7 mouse cellular contexts compared by ENCODE assay signal in the genomic region with DNA sequence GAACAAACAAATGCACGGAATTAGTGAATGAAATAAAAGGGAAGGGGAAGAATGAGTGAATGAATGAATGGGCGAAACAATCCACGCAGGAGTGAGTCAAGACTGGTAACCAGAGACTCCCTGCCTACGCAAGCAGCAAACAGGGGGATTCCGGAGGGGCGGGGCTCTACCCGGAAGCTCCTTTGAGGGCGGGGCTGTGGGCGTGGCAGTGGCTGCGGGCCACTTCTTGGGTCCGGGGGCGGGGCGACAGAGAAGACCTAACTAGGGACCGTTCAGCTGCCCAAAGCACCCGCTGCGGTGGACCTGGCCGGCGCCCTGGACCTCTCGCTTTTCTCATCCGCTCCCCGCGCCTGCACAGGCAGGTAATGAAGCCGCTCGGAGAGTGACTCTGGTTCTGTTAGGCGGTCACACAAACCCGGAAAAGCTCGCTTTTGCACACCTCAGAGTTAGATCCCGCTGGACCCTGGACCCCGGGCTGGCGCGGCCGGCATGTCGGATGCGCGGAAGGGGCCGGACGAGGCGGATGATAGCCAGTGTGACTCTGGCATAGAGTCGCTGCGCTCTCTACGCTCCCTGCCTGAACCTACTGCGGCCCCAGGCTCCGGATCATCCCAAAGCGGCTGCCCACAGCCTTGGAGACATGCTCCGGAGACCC. TPM values are rescaled to one million over a fixed set of nuclear protein-coding genes. Genes with fewer than 3 reads are reported as not detected.
DNase-seq lines count a peak whose midpoint lies in the region; ATAC-seq lines count a peak whose summit lies in the region.

A gene (plus strand): TSS at position 252 of the 655 bp plus-strand sequence.

- ATAC-seq in embryonic facial prominence, embryonic 11.5 days (replicated peaks; ENCODE audit: insufficient number of reproducible peaks, low FRiP score, low TSS enrichment, low read depth), result peak; percentile 63
- peak; percentile 86 for ATAC-seq in limb, embryonic 13.5 days (ENCODE audit: low FRiP score, low read depth)
- peak; percentile 68 for ATAC-seq in midbrain, embryonic 15.5 days (replicated peaks)

- peak within 1 kb of the TSS; percentile 82 for H3K9ac ChIP-seq in embryonic facial prominence, embryonic 11.5 days (replicated peaks; ENCODE audit: low read length)
- peak within 1 kb of the TSS; percentile 80 for H3K9ac ChIP-seq in limb, embryonic 13.5 days
- H3K9ac ChIP-seq in midbrain, embryonic 15.5 days, result peak within 1 kb of the TSS; percentile 53

- H3K27me3 ChIP-seq in embryonic facial prominence, embryonic 11.5 days (ENCODE audit: control insufficient read depth, insufficient read depth, low read length), result 0 out of 2 replicates have a peak, but pooled peaks cover 2% of the 10 kb centered on the region
- peaks cover 35% of the 10 kb centered on the region for H3K27me3 ChIP-seq in limb, embryonic 13.5 days
- peaks cover 5% of the 10 kb centered on the region; the same call in 1 of the 2 replicates for H3K27me3 ChIP-seq in midbrain, embryonic 15.5 days (replicated peaks)

- under 1% methylated on average over 45 of the region's 45 CpGs for WGBS in embryonic facial prominence, embryonic 11.5 days
- WGBS in limb, embryonic 13.5 days, result under 1% methylated on average over 45 of the region's 45 CpGs
- under 1% methylated on average over 45 of the region's 45 CpGs for WGBS in midbrain, embryonic 15.5 days

- no peaks in the 10 kb centered on the region for H3K9me3 ChIP-seq in embryonic facial prominence, embryonic 11.5 days (replicated peaks; ENCODE audit: control insufficient read depth, low read length)
- H3K9me3 ChIP-seq in limb, embryonic 13.5 days, result no peaks in the 10 kb centered on the region
- H3K9me3 ChIP-seq in midbrain, embryonic 15.5 days, result no peaks in the 10 kb centered on the region

- H3K27ac ChIP-seq in embryonic facial prominence, embryonic 11.5 days (replicated peaks; ENCODE audit: low read depth, low read length), result no peak within 1 kb of the TSS
- H3K27ac ChIP-seq in limb, embryonic 13.5 days, result no peak within 1 kb of the TSS
- no peak within 1 kb of the TSS for H3K27ac ChIP-seq in midbrain, embryonic 15.5 days

- H3K4me3 ChIP-seq in embryonic facial prominence, embryonic 11.5 days (ENCODE audit: low read depth, low read length), result peak within 1 kb of the TSS; percentile 66
- H3K4me3 ChIP-seq in limb, embryonic 13.5 days, result peak within 1 kb of the TSS; percentile 69
- H3K4me3 ChIP-seq in midbrain, embryonic 15.5 days, result peak within 1 kb of the TSS; percentile 53

- H3K36me3 ChIP-seq in embryonic facial prominence, embryonic 11.5 days (replicated peaks; ENCODE audit: control insufficient read depth, insufficient read depth, low read depth, low read length), result no peaks in the 10 kb centered on the region
- no peaks in the 10 kb centered on the region for H3K36me3 ChIP-seq in limb, embryonic 13.5 days
- no peaks in the 10 kb centered on the region for H3K36me3 ChIP-seq in midbrain, embryonic 15.5 days (replicated peaks)

- DNase-seq in adrenal gland, postnatal 14 days, result peak; percentile 98
- DNase-seq in embryonic facial prominence, embryonic 11.5 days (ENCODE audit: low spot score), result peak; percentile 97
- peak; percentile 99 for DNase-seq in heart, adult 11 months
- DNase-seq in kidney, adult 18-20 months, result peak; percentile 98
- peak; percentile 99 to 100 for DNase-seq in spleen, adult 18-20 months

- peak within 1 kb of the TSS; percentile 96 for H3K4me2 ChIP-seq in embryonic facial prominence, embryonic 11.5 days (ENCODE audit: low read depth, low read length)
- peak within 1 kb of the TSS; percentile 96 for H3K4me2 ChIP-seq in limb, embryonic 13.5 days (replicated peaks)
- peak within 1 kb of the TSS; percentile 94 for H3K4me2 ChIP-seq in midbrain, embryonic 15.5 days

- peaks cover 5% of the 10 kb centered on the region; the same call in 1 of the 2 replicates for H3K4me1 ChIP-seq in embryonic facial prominence, embryonic 11.5 days (ENCODE audit: control insufficient read depth, insufficient read depth, low read length)
- peaks cover 19% of the 10 kb centered on the region for H3K4me1 ChIP-seq in limb, embryonic 13.5 days
- H3K4me1 ChIP-seq in midbrain, embryonic 15.5 days, result peaks cover 25% of the 10 kb centered on the region

RNA-seq across cellular contexts. Expression of the gene that starts here (rescaled TPM):
- total RNA-seq in adrenal gland, postnatal 14 days (2021), result 3.6 and 8.7 TPM in 2 replicates
- 3.5 and 5.3 TPM in 2 replicates for polyA plus RNA-seq in embryonic facial prominence, embryonic 11.5 days (2014; fragmentation: Nextera tagmentation; extraction: Ambion mirVana)
- polyA plus RNA-seq in limb, embryonic 13.5 days (2015; fragmentation: Nextera tagmentation; extraction: Ambion mirVana), result 6.2 and 6.3 TPM in 2 replicates
- 3.5 and 5.3 TPM in 2 replicates for polyA plus RNA-seq in midbrain, embryonic 15.5 days (2015; fragmentation: Nextera tagmentation; extraction: Ambion mirVana)
